Mouse (Mus musculus) heart, postnatal 0 days (tissue): ENCODE results near the gene Zc3hav1. TPM values are rescaled to one million over a fixed set of nuclear protein-coding genes. Genes with fewer than 3 reads are reported as not detected.
A peak's percentile ranks its signal among the peaks of the same experiment; 100 is the strongest.
"Not testable (repeated sequence)": the region's sequence is repeated elsewhere in the genome, so short reads cannot be mapped to it uniquely, and the experiment has no call there.

Experiments
- ATAC-seq: fragments of 200-750 bp; cut with Nextera tagmentation; 2 replicates; pipeline ENCODE4 v1.8.0; 2017; ENCODE audit warnings: low read depth, moderate number of reproducible peaks, moderate library complexity; ENCODE audit not compliant: insufficient read depth
- DNase-seq: peaks from one replicate; pipeline ENCODE4 v3.0.0-alpha.2; 2016; ENCODE audit warnings: low spot score
- H3K27ac ChIP-seq: fragments of 300-500 bp; sonication (generic); 2 replicates; pipeline ENCODE4 v1.5.1; 2014; ENCODE audit warnings: low read depth, mild to moderate bottlenecking
- H3K27me3 ChIP-seq: fragments of 300-500 bp; sonication (generic); 2 replicates; pipeline ENCODE4 v1.6.1; 2014; ENCODE audit warnings: low read length, mixed read lengths; ENCODE audit not compliant: control insufficient read depth, insufficient read depth
- H3K36me3 ChIP-seq: fragments of 300-500 bp; sonication (generic); replicated peaks from 2 replicates; pipeline ENCODE4 v1.6.1; 2014; ENCODE audit warnings: low read length, mixed read lengths; ENCODE audit not compliant: control insufficient read depth, insufficient read depth
- H3K4me1 ChIP-seq: fragments of 300-500 bp; sonication (generic); 2 replicates; pipeline ENCODE4 v1.6.1; 2014; ENCODE audit warnings: antibody characterized with exemption; ENCODE audit not compliant: control insufficient read depth, insufficient read depth
- H3K4me2 ChIP-seq: fragments of 300-500 bp; sonication (generic); 2 replicates; pipeline ENCODE4 v1.6.1; 2014; ENCODE audit warnings: low read depth, mild to moderate bottlenecking, low read length, moderate library complexity
- H3K4me3 ChIP-seq: fragments of 300-500 bp; sonication (generic); 2 replicates; pipeline ENCODE4 v1.5.1; 2014; ENCODE audit warnings: low read depth, low read length
- H3K9ac ChIP-seq: fragments of 300-500 bp; sonication (generic); replicated peaks from 2 replicates; pipeline ENCODE4 v1.6.1; 2014; ENCODE audit warnings: low read depth, low read length, mixed read lengths
- H3K9me3 ChIP-seq: fragments of 300-500 bp; sonication (generic); replicated peaks from 2 replicates; pipeline ENCODE4 v1.6.1; 2016; ENCODE audit warnings: low read length; ENCODE audit not compliant: control insufficient read depth
- CTCF ChIP-seq: IDR thresholded peaks from 2 replicates; pipeline ENCODE4 v1.5.1; 2016; ENCODE audit warnings: antibody characterized with exemption, control low read depth, low read depth
- EP300 ChIP-seq: IDR thresholded peaks from 2 replicates; pipeline ENCODE4 v1.6.1; 2016; ENCODE audit warnings: antibody characterized with exemption, low read depth
- WGBS: fragments of 180-500 bp; shearing (Covaris S2); extraction: QIAGEN DNeasy Blood & Tissue Kit; methylation state at CpG from one replicate; pipeline ENCODE4 v1.1.7; 2014; 5-methylcytosine and 5-hydroxymethylcytosine counted together
- polyA plus RNA-seq: library from polyadenylated mRNA; unstranded; fragments of >200 nt; fragmentation: Nextera tagmentation; extraction: Ambion mirVana; gene quantifications from 2 replicates; pipeline ENCODE4 v1.2.1, GENCODE M21; 2015
- total RNA-seq: library from RNA; depleted of rRNA; stranded (reverse); fragments of >200 nt; gene quantifications from 2 replicates; pipeline ENCODE4 v1.2.3, GENCODE M21; 2014; ENCODE audit warnings: low replicate concordance

Gene Zc3hav1
- total and polyA plus RNA-seq, 2 experiments from 2014 or later: 9.1 to 19.2 TPM

GRCm38 (mm10) chr6:38358253-38359027 is 4.0 kb upstream of the Zc3hav1 start:
- no peak overlapping the region for H3K4me3 ChIP-seq
- TF ChIP-seq CTCF: no peak
- no peak for TF ChIP-seq EP300
- ATAC-seq (no peak), DNase-seq (no peak)
- H3K27ac ChIP-seq: no peak overlapping the region
- peaks cover 7% of the 10 kb centered on the region; the same call in 1 of the 2 replicates for H3K27me3 ChIP-seq
- 58% methylated on average over 8 of the region's 8 CpGs for WGBS
- H3K4me2 ChIP-seq: no peak overlapping the region
- H3K36me3 ChIP-seq: no peaks in the 10 kb centered on the region
- no peak overlapping the region for H3K9ac ChIP-seq
- H3K9me3 ChIP-seq: no peaks in the 10 kb centered on the region
- 0 out of 2 replicates have a peak, but pooled peaks cover under 1% of the 10 kb centered on the region for H3K4me1 ChIP-seq

GRCm38 (mm10) chr6:38357603-38358252 is 3.3 kb upstream of the Zc3hav1 start:
- H3K4me2 ChIP-seq: no peak overlapping the region
- TF ChIP-seq EP300 (no peak), CTCF (no peak)
- no peak overlapping the region for H3K9ac ChIP-seq
- no peak overlapping the region for H3K4me3 ChIP-seq
- peaks cover 6% of the 10 kb centered on the region for H3K4me1 ChIP-seq
- 67% methylated on average over 5 of the region's 5 CpGs for WGBS
- H3K36me3 ChIP-seq: no peaks in the 10 kb centered on the region
- no peaks in the 10 kb centered on the region for H3K9me3 ChIP-seq
- DNase-seq (no peak), ATAC-seq (no peak)
- H3K27ac ChIP-seq: no peak overlapping the region
- peaks cover 7% of the 10 kb centered on the region; the same call in 1 of the 2 replicates for H3K27me3 ChIP-seq

- not testable (repeated sequence) for H3K27ac ChIP-seq, H3K9me3 ChIP-seq, H3K9ac ChIP-seq, H3K4me3 ChIP-seq, DNase-seq, H3K4me2 ChIP-seq, ATAC-seq, H3K36me3 ChIP-seq
- Histone ChIP-seq H3K27me3 (peaks cover 11% of the 10 kb centered on the region; the same call in 1 of the 2 replicates), H3K4me1 (peaks cover 10% of the 10 kb centered on the region)
- 85% methylated on average over 15 of the region's 15 CpGs for WGBS
Measured at GRCm38 (mm10) chr6:38356661-38357433, 2.4 kb upstream of the Zc3hav1 start.

GRCm38 (mm10) chr6:38355862-38356261 is 1.5 kb upstream of the Zc3hav1 start:
- ATAC-seq (no peak), DNase-seq (no peak)
- H3K4me2 ChIP-seq: peak overlapping the region; percentile 78; the same call in 1 of the 2 replicates
- peaks cover 15% of the 10 kb centered on the region; the same call in 1 of the 2 replicates for H3K27me3 ChIP-seq
- no peaks in the 10 kb centered on the region for H3K9me3 ChIP-seq
- no peak overlapping the region for H3K27ac ChIP-seq
- H3K36me3 ChIP-seq: no peaks in the 10 kb centered on the region
- no peak overlapping the region for H3K9ac ChIP-seq
- TF ChIP-seq CTCF: no peak
- no peak for TF ChIP-seq EP300
- H3K4me3 ChIP-seq: no peak overlapping the region
- H3K4me1 ChIP-seq: peaks cover 15% of the 10 kb centered on the region
- 46% methylated on average over 7 of the region's 7 CpGs for WGBS

GRCm38 (mm10) chr6:38355354-38355823 is 986 bp upstream of the Zc3hav1 start:
- no peak for ATAC-seq
- peak overlapping the region; percentile 78 for H3K4me2 ChIP-seq
- TF ChIP-seq CTCF: no peak
- no peak for TF ChIP-seq EP300
- H3K27me3 ChIP-seq: peaks cover 15% of the 10 kb centered on the region; the same call in 1 of the 2 replicates
- H3K9me3 ChIP-seq: no peaks in the 10 kb centered on the region
- peak overlapping the region; percentile 69 for H3K4me3 ChIP-seq
- H3K27ac ChIP-seq: no peak overlapping the region
- WGBS: 12% methylated on average over 8 of the region's 8 CpGs
- H3K36me3 ChIP-seq: no peaks in the 10 kb centered on the region
- no peak overlapping the region for H3K9ac ChIP-seq
- DNase-seq: no peak
- H3K4me1 ChIP-seq: peaks cover 15% of the 10 kb centered on the region
